Mouse (Mus musculus) ES-Bruce4 (cell line): ENCODE measurements around the gene Vamp9.

Experiments used
- CTCF ChIP-seq: IDR thresholded peaks from one replicate; pipeline ENCODE4 v1.8.1; 2011; ENCODE audit warnings: low read depth, low read length
- POLR2A ChIP-seq: IDR thresholded peaks from one replicate; pipeline ENCODE4 v1.8.1; 2011; ENCODE audit warnings: low read length; ENCODE audit not compliant: insufficient read depth

DNA sequence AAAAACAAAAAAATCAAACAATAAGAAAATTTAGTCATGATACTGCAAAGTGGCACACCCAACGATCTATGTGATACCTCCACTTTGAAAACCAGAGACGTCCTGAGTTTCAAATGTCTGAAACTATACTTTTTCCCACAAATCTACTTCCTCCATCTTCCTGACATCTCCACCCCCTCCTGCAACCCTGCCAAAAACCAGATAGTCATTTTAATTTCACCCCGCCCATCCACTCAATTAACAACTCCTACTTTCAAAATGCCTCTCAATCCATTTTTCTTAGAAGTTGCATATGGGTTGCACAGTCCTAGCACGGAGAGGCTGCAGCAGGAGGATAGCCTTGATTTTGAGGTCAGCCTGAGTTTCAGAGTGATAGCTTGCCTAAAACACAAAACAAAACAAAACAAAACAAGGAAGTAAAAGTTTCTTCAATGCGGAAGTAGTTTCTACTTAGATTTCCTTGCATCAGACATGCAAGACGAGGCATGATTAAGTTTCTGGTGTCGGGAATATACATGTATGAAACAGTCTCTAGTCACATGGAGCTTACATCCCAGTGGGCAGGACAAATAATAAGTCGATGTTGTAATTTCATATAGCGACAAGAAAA is 77.5 kb downstream of the Vamp9 start:
- no peak for TF ChIP-seq CTCF
- TF ChIP-seq POLR2A, result no peak
